Mouse (Mus musculus) heart, adult 2 months (tissue): ENCODE measurements around the gene Gmcl1.

Source experiments
- EP300 ChIP-seq: fragments of 200-500 bp; IDR thresholded peaks from 2 replicates; pipeline ENCODE4 v1.6.1; 2011; ENCODE audit warnings: low read depth, low read length, control low read depth; ENCODE audit not compliant: insufficient read depth
- POLR2A ChIP-seq: fragments of 200-500 bp; IDR thresholded peaks from 2 replicates; pipeline ENCODE4 v1.6.1; 2011; ENCODE audit warnings: mild to moderate bottlenecking, low read depth, low read length, control low read depth; ENCODE audit not compliant: insufficient read depth

DNA sequence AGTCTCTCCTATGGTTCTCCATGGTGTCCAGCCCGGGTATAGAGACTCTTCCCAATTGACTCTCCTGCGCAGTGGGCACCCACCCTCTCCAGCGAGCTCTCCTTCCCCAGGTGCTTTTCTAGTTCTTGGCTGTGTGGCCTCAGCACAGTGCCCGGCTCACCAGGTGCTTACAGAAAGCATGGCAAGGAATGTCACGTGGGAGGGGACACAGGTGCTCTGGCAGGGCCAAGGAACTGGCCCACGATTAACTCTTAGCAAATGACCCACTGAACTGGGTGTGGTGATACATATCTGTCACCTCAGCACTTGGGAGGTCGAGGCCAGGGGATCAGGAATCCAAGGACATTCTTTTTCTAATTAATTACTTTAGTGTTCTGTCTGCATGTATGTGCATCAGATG, 87.0 kb downstream of the Gmcl1 start:
- no peak for TF ChIP-seq EP300
- no peak for TF ChIP-seq POLR2A
